Mouse (Mus musculus) testis, adult 2 months (tissue): ENCODE measurements around the gene Gm10801. TPM values are rescaled to one million over a fixed set of nuclear protein-coding genes. Genes with fewer than 3 reads are reported as not detected.
"Not testable (repeated sequence)": the region's sequence is repeated elsewhere in the genome, so short reads cannot be mapped to it uniquely, and the experiment has no call there.

Experiments used
- H3K27ac ChIP-seq: fragments of 200-500 bp; 2 replicates; pipeline ENCODE4 v1.5.1; 2012; ENCODE audit warnings: low read depth, low read length; ENCODE audit not compliant: control insufficient read depth, insufficient read depth
- H3K27me3 ChIP-seq: fragments of 200-500 bp; 2 replicates; pipeline ENCODE4 v1.6.1; 2012; ENCODE audit warnings: mild to moderate bottlenecking, low read length, moderate library complexity; ENCODE audit not compliant: control insufficient read depth, insufficient read depth
- H3K36me3 ChIP-seq: fragments of 200-500 bp; 2 replicates; pipeline ENCODE4 v1.6.1; 2012; ENCODE audit warnings: mild to moderate bottlenecking, low read length; ENCODE audit not compliant: control insufficient read depth, insufficient read depth
- H3K4me1 ChIP-seq: fragments of 200-500 bp; 2 replicates; pipeline ENCODE4 v1.6.1; 2012; ENCODE audit warnings: low read length; ENCODE audit not compliant: control insufficient read depth, insufficient read depth
- H3K4me3 ChIP-seq: fragments of 200-500 bp; 2 replicates; pipeline ENCODE4 v1.5.1; 2012; ENCODE audit warnings: low read depth, mild to moderate bottlenecking, low read length, moderate library complexity, mixed read lengths; ENCODE audit not compliant: control insufficient read depth
- CTCF ChIP-seq: fragments of 200-500 bp; IDR thresholded peaks from 2 replicates; pipeline ENCODE4 v1.5.1; 2012; ENCODE audit warnings: low read depth, mild to moderate bottlenecking, inconsistent platforms, low read length, moderate library complexity; ENCODE audit not compliant: control insufficient read depth, insufficient read depth, insufficient replicate concordance
- POLR2A ChIP-seq: fragments of 200-500 bp; IDR thresholded peaks from 2 replicates; pipeline ENCODE4 v1.6.1; 2012; ENCODE audit warnings: low read depth, mild to moderate bottlenecking, inconsistent platforms, low read length, moderate library complexity; ENCODE audit not compliant: control insufficient read depth
- polyA plus RNA-seq: library from polyadenylated mRNA; depleted of rRNA; stranded (reverse); fragments of >200 nt; gene quantifications from 2 replicates; pipeline ENCODE4 v1.2.3, GENCODE M21; 2012; rRNA removed

Gm10801 gene
- 0.27 TPM in 1 of 2 replicates, not detected in the other for polyA plus RNA-seq

DNA sequence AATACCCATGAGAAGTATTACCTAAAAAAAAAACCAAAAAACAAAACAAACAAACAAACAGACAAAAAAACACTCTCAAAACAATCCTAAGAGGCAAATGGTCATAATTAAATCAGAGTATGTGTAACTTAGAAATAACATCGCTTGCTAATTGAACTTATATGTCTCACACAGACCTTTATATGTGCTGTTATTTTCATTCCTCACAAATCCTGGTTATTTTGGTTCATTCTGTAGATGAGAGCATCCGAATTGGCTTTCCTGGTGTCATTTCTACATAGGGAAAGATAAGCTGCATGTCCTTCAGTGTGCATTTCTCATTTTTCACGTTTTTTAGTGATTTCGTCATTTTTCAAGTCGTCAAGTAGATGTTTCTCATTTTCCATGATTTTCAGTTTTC, at the start of gene Gm10801:
Gene Gm10801 (plus strand): TSS at position 301 of the 400 bp plus-strand sequence.
- H3K4me1 ChIP-seq, H3K36me3 ChIP-seq, H3K27me3 ChIP-seq, H3K4me3 ChIP-seq, H3K27ac ChIP-seq: not testable (repeated sequence)

DNA sequence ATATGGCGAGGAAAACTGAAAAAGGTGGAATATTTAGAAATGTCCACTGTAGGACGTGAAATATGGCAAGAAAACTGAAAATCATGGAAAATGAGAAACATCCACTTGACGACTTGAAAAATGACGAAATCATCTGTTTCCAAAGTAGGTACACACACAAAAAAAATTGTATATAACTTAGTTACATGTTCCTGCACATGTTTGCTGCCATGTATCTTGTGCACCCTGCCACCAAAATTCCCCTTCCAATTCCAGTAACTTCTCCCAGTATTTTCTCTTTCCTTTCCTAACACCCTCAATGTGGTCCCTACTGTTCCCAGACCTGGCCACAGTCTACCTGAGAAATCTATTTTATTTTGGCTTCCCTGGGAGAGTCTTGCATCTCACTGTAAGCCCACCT, 5.2 kb downstream of the Gm10801 start, which contains the start of gene Gm10800:
Gene Gm10800 (minus strand): TSS at position 101 of the 400 bp plus-strand sequence.
- H3K4me1 ChIP-seq, H3K27ac ChIP-seq, H3K27me3 ChIP-seq, H3K36me3 ChIP-seq, H3K4me3 ChIP-seq: not testable (repeated sequence)

DNA sequence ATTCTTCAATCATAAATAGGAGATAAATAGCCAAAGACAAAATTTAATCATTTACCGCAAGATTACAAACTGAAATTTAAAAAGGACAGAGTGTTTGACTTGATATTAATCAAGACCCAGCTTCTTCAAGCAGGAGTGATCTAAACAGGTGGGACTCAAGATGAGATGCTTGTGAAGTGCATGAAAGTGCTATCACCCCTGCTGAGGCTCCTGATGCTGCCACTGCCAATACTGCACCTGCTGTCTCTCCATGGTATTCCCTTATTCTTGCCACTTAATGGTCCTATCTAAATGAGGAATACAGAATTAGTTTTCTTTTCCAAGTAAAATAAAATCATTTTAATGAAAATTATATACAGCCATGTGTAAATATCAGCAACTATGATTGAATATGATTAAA, 35.5 kb downstream of the Gm10801 start:
- Histone ChIP-seq H3K36me3 (no peaks in the 10 kb centered on the region), H3K4me3 (no peak overlapping the region), H3K27me3 (no peaks in the 10 kb centered on the region), H3K27ac (no peak overlapping the region), H3K4me1 (no peaks in the 10 kb centered on the region)
- TF ChIP-seq CTCF: no peak
- TF ChIP-seq POLR2A: no peak

Other genes starting within 250 kb of the Gm10801 start
- 0.25 and 0.55 TPM in 2 replicates for gene Gm10800, start 5.1 kb downstream of the Gm10801 start, polyA plus RNA-seq